Mouse (Mus musculus): ENCODE data around the gene Abcc12.

Abcc12 gene

DNA sequence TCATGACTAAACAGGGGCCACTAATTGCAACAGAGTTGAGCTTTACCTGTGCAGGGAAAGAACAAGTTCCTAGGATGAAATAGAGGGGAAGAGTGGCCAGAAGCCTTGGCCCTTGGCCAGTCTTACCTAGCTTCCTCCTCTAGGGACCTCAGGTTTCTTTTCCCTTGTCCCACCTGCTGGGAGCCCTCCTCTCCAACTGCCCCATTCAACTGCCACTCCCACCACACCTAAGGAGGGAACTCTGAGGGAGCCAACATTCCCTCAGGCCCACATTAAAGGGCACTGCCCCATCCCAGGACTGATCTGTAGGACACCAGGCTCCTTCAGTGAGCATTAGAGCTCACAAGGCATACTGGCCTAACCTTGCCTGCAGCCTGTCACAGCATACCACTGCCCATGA lies at the start of gene Abcc12:
Gene Abcc12, minus strand, starts transcription at position 229 of the 400 bp plus-strand sequence.
- no peak for DNase-seq (ENCODE audit: low read depth, low spot score)

GRCm38 (mm10) chr8:86630212-86630611 lies 49.7 kb upstream of the Abcc12 start:
- no peak for DNase-seq (ENCODE audit: low read depth, low spot score)

DNA sequence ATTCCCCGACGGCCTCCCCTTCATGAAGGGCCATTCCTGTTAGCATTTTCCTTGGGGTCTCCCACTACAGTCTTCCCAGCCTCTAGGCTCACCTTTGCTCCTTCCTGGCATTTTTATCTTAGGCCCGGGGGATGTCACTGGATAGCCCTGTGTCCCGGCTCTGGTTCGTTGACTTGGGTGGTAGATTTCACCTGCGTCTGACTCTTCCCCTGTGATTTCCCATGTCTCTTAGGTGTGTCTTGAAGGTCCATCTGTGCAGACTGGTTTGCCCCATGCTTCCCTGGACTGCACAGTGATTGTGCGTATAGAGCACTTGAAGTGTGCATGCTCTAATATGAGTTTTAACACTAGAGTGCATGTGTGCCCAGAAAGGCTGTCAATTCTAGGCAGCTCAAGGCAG lies 44.4 kb upstream of the Abcc12 start:
- DNase-seq (ENCODE audit: low read depth, low spot score) = no peak

DNA sequence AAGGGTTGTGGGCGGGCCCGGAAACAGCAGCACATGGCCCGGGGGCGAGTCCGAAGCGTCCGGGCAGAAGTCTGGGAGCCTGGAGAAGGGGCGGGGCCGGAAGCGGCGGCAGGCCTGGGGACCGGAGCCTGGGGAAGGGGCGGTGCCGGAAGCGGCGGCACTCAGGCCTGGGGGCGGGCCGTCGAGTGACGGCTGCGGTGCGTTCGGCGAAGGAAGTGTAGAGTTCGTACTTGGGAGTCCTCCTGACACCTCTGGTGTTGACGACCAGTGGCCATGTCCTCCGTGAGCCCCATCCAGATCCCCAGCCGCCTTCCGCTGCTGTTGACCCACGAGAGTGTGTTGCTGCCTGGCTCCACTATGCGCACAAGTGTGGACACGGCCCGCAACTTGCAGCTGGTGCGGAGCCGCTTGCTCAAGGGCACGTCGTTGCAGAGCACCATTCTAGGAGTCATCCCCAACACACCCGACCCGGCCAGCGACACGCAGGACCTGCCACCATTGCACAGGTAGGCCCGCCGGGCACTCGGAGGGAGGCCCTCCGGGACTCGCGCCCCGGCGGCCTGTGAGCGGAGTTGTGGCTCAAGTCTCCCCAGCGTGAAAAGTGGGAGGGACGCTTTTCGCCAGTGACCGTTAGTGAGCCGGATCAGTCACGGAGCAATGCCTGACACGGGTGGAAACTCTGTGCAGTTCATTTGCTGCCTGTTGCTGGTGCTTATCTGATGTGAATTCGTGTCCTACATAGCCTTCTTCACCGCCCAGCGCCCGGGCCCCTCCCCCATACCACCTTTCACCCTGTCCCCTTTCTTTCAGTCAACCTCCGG lies 43.6 kb upstream of the Abcc12 start, which contains the start of gene Lonp2:
Gene Lonp2, plus strand, starts transcription at position 133 of the 821 bp plus-strand sequence.
- DNase-seq (ENCODE audit: low read depth, low spot score) = peak; percentile 99

DNA sequence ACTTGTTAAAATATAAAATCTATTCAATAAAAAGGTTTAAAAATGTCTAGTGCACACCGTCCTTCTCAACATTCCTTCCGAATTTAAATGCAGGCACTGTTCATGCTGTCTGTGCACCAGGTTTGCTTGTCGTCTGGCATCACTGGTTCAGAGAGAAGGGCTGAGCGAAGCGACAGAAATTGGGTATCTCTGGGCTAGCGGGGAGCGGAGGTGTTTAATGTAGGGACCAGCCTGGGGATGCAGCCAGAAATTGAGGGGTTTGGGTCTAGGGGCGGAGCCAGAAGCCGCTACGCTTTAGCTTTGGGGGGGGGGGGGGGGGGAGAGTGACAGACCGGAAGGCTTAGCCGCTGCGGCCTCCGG lies 43.0 kb upstream of the Abcc12 start:
- no peak for DNase-seq (ENCODE audit: low read depth, low spot score)

- no peak for DNase-seq (ENCODE audit: low read depth, low spot score)
Measured at GRCm38 (mm10) chr8:86617759-86618387, 37.4 kb upstream of the Abcc12 start.

- no peak for DNase-seq (ENCODE audit: low read depth, low spot score)
Measured at GRCm38 (mm10) chr8:86615095-86615769, 34.7 kb upstream of the Abcc12 start.

DNA sequence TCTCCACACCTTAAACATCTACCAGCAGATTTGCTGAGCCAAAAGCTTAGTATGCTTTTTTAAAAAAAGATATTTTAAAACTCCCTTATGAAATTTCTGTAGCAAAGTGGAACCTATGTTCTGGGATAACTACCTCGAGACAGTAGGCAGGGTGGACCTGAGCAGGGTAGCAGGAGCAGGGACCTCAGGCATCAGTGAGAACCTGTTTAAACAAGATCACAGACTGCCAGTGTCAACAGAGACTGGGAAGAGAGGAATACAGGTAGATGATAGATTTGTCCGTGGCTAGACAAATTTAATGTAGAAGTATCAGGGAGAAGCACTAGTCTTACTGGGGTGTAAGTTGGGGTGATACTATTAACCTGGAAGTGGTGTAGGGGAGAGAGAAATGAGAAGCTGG lies 33.3 kb upstream of the Abcc12 start:
- no peak for DNase-seq (ENCODE audit: low read depth, low spot score)

GRCm38 (mm10) chr8:86604676-86605075 lies 24.2 kb upstream of the Abcc12 start:
- no peak for DNase-seq (ENCODE audit: low read depth, low spot score)

- DNase-seq (ENCODE audit: low read depth, low spot score) = no peak
Measured at GRCm38 (mm10) chr8:86603174-86603573, 22.7 kb upstream of the Abcc12 start.

DNA sequence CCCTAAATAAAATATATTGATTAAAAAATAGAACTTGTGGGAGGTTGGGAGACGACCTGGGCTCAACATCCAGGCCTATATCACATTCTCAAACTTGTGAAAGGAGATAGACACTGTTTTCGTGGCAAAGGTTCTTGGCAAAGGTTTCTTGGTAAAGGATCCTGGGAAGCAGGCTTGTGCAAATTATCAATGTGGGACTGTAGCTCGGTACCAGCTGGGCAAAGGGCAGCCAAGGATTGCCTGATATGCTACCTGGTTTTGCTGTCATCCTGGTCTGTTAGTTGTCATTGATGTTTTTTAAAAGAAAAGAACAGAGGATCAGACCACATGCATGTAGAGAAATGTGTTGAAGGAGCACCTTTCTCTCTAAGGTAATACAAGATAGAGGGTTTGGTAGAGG lies 19.8 kb upstream of the Abcc12 start:
- DNase-seq (ENCODE audit: low read depth, low spot score) = no peak

GRCm38 (mm10) chr8:86599299-86599698 lies 18.8 kb upstream of the Abcc12 start:
- no peak for DNase-seq (ENCODE audit: low read depth, low spot score)

GRCm38 (mm10) chr8:86597681-86598080 lies 17.2 kb upstream of the Abcc12 start:
- DNase-seq (ENCODE audit: low read depth, low spot score) = no peak

DNA sequence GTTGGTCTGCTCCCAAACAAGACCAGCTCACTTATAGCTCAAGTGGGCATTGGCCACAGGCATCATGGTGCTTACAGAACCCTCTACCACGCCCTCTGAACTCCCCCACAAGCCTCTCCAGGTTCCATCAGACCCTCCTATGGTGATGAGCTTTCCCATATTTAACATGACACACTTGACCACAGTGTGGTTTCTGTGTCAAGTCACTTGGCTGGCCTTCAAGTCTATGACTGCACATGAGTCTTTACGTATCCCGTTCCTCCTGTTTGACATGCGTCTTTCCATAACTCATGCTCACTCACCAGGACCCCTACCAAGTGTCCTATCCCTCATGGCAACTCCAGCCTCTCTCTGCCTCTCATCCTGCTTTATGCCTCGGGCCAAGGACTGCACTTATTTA lies 15.2 kb upstream of the Abcc12 start:
- no peak for DNase-seq (ENCODE audit: low read depth, low spot score)

GRCm38 (mm10) chr8:86594159-86594796 lies 13.8 kb upstream of the Abcc12 start:
- DNase-seq (ENCODE audit: low read depth, low spot score) = no peak

GRCm38 (mm10) chr8:86593099-86593498 lies 12.6 kb upstream of the Abcc12 start:
- DNase-seq (ENCODE audit: low read depth, low spot score) = no peak

- DNase-seq (ENCODE audit: low read depth, low spot score) = no peak
Measured at GRCm38 (mm10) chr8:86588338-86588737, 7.9 kb upstream of the Abcc12 start.

DNA sequence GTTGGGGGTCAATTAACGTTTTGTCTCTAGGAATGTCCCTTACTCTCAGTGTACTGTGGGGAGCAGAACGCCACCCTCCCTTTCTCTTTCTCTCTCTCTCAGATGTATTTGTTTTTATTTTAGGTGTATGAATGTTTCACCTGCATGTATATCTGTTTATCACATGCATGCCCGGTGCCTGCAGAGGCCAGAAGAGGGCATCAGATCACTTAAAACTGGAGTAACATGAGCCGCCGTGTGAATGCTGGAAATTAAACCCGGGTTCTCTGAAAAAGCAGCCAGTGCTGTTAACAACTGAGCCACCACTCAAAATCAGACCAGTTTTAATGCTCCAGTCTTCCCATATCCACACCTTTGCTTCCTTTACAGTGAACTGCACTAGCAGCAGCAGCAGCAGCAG lies 6.2 kb upstream of the Abcc12 start:
- DNase-seq (ENCODE audit: low read depth, low spot score) = peak; percentile 44

- peak; percentile 58 for DNase-seq (ENCODE audit: low read depth, low spot score)
Measured at GRCm38 (mm10) chr8:86586058-86586457, 5.6 kb upstream of the Abcc12 start.

- DNase-seq (ENCODE audit: low read depth, low spot score) = peak; percentile 97
Measured at GRCm38 (mm10) chr8:86585532-86585931, 5.0 kb upstream of the Abcc12 start.

DNA sequence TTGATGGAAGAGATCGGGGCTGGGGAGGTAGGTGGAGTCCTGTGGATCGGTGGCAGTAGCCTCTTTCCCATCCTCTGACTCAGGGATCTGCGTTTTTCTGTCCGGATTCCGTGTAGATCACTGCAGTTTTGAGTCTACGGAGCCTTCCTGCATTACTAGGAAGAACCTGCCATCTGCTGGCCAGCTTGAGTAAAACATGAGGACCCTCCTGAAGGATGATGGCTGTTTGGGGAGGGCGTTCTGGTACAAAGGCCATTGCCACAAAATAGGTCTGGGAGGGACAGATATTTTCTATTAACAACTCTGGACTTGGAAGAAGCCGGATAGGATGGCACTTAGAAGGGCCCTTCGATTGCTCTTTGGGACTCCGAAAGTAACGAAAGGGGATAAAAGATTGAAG lies 4.6 kb upstream of the Abcc12 start:
- peak; percentile 98 for DNase-seq (ENCODE audit: low read depth, low spot score)

DNA sequence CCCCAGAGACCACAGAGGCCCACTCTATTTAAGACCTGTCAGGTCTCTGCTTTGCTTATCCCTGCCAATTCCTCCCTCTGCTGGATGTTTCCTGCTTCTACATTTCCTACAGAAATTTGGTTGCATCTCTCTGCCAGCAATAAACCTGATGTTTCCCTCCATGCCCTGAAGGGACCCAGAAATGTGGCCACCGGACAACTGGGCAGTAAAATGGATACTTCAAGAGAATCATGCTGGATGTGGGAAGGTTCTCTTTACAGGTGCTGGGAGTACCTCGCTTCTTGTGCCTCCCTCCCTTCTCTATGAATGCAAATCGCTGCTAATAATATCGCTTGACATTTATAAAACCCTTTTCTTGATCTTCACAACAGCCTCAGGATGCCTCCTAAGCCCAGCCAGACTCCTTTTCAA lies 1.4 kb upstream of the Abcc12 start:
- peak; percentile 81 for DNase-seq (ENCODE audit: low read depth, low spot score)

Data from brain, adult 2 months (tissue).